Mouse (Mus musculus): ENCODE results near the gene Odc1. TPM values are rescaled to one million over a fixed set of nuclear protein-coding genes. Genes with fewer than 3 reads are reported as not detected.
"Not testable (repeated sequence)": the region's sequence is repeated elsewhere in the genome, so short reads cannot be mapped to it uniquely, and the experiment has no call there.

The Odc1 gene
- polyA plus RNA-seq, 1 experiment from 2014 or later = 385 TPM

GRCm38 (mm10) chr12:17536222-17536621 lies 8.4 kb upstream of the Odc1 start:
- 93% methylated on average over 3 of the region's 3 CpGs for WGBS
- Histone ChIP-seq H3K4me3 (no peak overlapping the region), H3K4me1 (no peaks in the 10 kb centered on the region), H3K27me3 (ENCODE audit: poor library complexity, severe bottlenecking) (no peaks in the 10 kb centered on the region), H3K36me3 (replicated peaks) (no peaks in the 10 kb centered on the region), H3K27ac (no peak overlapping the region), H3K9me3 (no peaks in the 10 kb centered on the region)
- no peak for DNase-seq (ENCODE audit: extremely low spot score, low spot score)

DNA sequence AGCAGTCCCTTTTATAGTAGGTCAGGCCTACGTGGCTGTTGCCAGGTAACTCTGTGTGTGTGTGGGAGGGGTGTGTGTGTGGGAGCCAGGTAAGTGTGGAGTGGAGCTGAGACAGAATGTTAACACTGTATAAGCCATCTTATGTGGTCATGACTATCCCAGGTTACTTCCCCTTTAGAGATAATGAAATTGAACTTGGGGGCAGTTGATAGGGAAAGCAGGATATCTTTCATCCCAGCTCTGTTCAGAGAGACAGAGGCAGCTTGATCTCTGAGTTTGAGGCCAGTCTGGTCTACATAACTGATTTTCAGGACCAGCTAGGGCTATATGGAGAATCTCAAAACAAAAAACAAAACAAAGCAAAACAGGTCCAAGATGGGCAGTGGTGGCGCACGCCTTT lies 7.4 kb upstream of the Odc1 start:
- Histone ChIP-seq H3K36me3 (replicated peaks) (no peaks in the 10 kb centered on the region), H3K27me3 (ENCODE audit: poor library complexity, severe bottlenecking) (no peaks in the 10 kb centered on the region), H3K4me3 (no peak overlapping the region), H3K4me1 (no peaks in the 10 kb centered on the region), H3K9me3 (no peaks in the 10 kb centered on the region), H3K27ac (no peak overlapping the region)
- no peak for DNase-seq (ENCODE audit: extremely low spot score, low spot score)
- 86% methylated on average over 3 of the region's 3 CpGs for WGBS

DNA sequence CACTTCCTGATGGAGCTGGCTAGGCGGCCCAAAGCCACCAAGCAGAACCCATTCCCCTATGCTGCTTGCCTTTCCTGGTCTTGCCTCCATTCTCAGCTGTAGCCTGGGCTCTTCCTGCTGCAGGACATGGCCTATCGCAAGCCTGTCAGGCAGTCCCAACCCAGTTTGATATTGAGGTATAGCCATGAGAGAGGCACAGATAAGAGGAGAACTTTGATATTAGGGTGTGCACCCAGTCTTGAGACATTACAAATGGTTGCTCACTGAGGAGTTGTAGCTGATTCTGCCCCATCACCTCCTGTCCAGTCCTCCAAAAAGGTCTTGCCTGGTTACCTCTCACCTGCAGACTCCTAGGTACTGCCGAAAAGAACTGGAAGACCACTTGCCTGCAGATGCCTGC lies 6.5 kb upstream of the Odc1 start:
- WGBS = 84% methylated on average over 3 of the region's 3 CpGs
- no peaks in the 10 kb centered on the region for H3K27me3 ChIP-seq (ENCODE audit: poor library complexity, severe bottlenecking)
- no peaks in the 10 kb centered on the region for H3K9me3 ChIP-seq
- H3K27ac ChIP-seq = no peak overlapping the region
- no peaks in the 10 kb centered on the region for H3K36me3 ChIP-seq (replicated peaks)
- H3K4me3 ChIP-seq = no peak overlapping the region
- no peak for DNase-seq (ENCODE audit: extremely low spot score, low spot score)
- H3K4me1 ChIP-seq = no peaks in the 10 kb centered on the region

- H3K36me3 ChIP-seq (replicated peaks) = no peaks in the 10 kb centered on the region
- H3K27ac ChIP-seq = no peak overlapping the region
- DNase-seq (ENCODE audit: extremely low spot score, low spot score) = no peak
- H3K27me3 ChIP-seq (ENCODE audit: poor library complexity, severe bottlenecking) = no peaks in the 10 kb centered on the region
- peaks cover 5% of the 10 kb centered on the region; the same call in 1 of the 2 replicates for H3K4me1 ChIP-seq
- H3K4me3 ChIP-seq = no peak overlapping the region
- no peaks in the 10 kb centered on the region for H3K9me3 ChIP-seq
- WGBS = 65% methylated on average over 6 of the region's 6 CpGs
Observed at GRCm38 (mm10) chr12:17539041-17539440, 5.6 kb upstream of the Odc1 start.

DNA sequence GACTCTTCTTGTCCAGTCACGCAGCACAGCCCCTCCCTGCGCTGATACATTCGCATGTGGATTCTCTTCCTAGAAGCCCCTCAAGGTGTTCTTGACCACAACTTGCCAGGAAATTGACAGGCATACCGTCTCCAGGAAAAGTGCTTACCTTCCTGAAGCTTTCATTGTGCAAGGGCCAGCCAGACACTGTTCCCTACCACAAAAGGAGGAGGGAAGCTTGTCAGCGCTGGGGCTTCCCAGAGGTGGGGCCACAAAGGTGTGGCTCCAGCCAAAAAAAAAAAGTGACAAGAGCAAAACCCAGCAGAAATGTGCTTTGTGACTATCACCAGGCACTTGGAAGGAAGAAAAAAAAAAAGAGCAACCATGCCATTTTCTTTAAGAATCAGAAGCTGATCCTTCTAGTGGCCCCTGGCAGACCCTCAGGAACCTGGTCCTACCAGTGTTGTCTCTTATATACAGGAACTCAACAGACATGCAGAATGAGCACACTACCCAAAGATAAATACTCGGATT lies 4.5 kb upstream of the Odc1 start:
- DNase-seq (ENCODE audit: extremely low spot score, low spot score) = no peak
- H3K36me3 ChIP-seq (replicated peaks) = no peaks in the 10 kb centered on the region
- H3K27ac ChIP-seq = no peak overlapping the region
- H3K4me1 ChIP-seq = peaks cover 7% of the 10 kb centered on the region; the same call in 1 of the 2 replicates
- H3K9me3 ChIP-seq = no peaks in the 10 kb centered on the region
- 87% methylated on average over 6 of the region's 6 CpGs for WGBS
- H3K27me3 ChIP-seq (ENCODE audit: poor library complexity, severe bottlenecking) = no peaks in the 10 kb centered on the region
- H3K4me3 ChIP-seq = no peak overlapping the region

DNA sequence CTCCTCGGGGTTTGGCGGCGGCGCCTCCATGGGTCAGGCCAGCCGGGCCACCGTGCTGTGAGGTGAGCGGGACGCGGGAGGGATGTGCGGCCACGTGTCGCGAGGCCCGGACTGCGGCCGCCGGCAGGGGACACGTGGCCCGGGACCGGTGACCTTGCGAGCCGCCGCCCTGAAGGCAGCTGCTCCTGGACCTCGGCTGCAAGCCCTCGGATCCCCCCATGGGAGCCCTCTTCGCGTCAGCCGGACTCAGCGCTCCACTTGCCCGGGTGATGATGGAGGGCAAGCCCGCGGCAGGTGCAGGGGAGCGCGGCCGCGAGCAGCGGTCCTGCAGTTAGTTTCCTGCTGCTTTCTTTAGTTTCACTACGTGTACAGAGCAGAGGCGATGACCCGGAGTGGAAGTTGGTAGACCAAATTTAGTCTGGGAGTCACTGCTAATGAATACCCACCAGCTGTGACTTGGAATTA lies 545 bp downstream of the Odc1 start:
- peaks cover 24% of the 10 kb centered on the region for H3K4me1 ChIP-seq
- H3K9me3 ChIP-seq = no peaks in the 10 kb centered on the region
- no peaks in the 10 kb centered on the region for H3K27me3 ChIP-seq (ENCODE audit: poor library complexity, severe bottlenecking)
- peaks cover 36% of the 10 kb centered on the region for H3K36me3 ChIP-seq (replicated peaks)
- peak overlapping the region; percentile 96 for H3K4me3 ChIP-seq
- H3K27ac ChIP-seq = peak overlapping the region; percentile 99
- peak; percentile 72 for DNase-seq (ENCODE audit: extremely low spot score, low spot score)
- WGBS = 0% methylated on average over 37 of the region's 40 CpGs

GRCm38 (mm10) chr12:17545884-17546283 lies 1.3 kb downstream of the Odc1 start:
- Histone ChIP-seq H3K36me3 (replicated peaks) (peaks cover 41% of the 10 kb centered on the region), H3K4me1 (peaks cover 24% of the 10 kb centered on the region), H3K27ac (peak overlapping the region; percentile 99), H3K9me3 (no peaks in the 10 kb centered on the region), H3K4me3 (peak overlapping the region; percentile 96), H3K27me3 (ENCODE audit: poor library complexity, severe bottlenecking) (no peaks in the 10 kb centered on the region)
- no peak for DNase-seq (ENCODE audit: extremely low spot score, low spot score)
- 9% methylated on average over 8 of the region's 8 CpGs for WGBS

GRCm38 (mm10) chr12:17547552-17547951 lies 3.0 kb downstream of the Odc1 start:
- H3K27ac ChIP-seq; H3K27me3 ChIP-seq (ENCODE audit: poor library complexity, severe bottlenecking); H3K9me3 ChIP-seq; DNase-seq (ENCODE audit: extremely low spot score, low spot score): not testable (repeated sequence)
- peaks cover 24% of the 10 kb centered on the region for H3K4me1 ChIP-seq
- H3K36me3 ChIP-seq (replicated peaks) = peaks cover 55% of the 10 kb centered on the region
- H3K4me3 ChIP-seq = peak overlapping the region; percentile 96
- 96% methylated on average over 9 of the region's 9 CpGs for WGBS

GRCm38 (mm10) chr12:17548505-17548904 lies 3.9 kb downstream of the Odc1 start:
- H3K9me3 ChIP-seq = no peaks in the 10 kb centered on the region
- no peak for DNase-seq (ENCODE audit: extremely low spot score, low spot score)
- no peak overlapping the region for H3K4me3 ChIP-seq
- peaks cover 24% of the 10 kb centered on the region for H3K4me1 ChIP-seq
- peaks cover 60% of the 10 kb centered on the region for H3K36me3 ChIP-seq (replicated peaks)
- H3K27me3 ChIP-seq (ENCODE audit: poor library complexity, severe bottlenecking) = no peaks in the 10 kb centered on the region
- H3K27ac ChIP-seq = no peak overlapping the region
- WGBS = 88% methylated on average over 5 of the region's 5 CpGs

DNA sequence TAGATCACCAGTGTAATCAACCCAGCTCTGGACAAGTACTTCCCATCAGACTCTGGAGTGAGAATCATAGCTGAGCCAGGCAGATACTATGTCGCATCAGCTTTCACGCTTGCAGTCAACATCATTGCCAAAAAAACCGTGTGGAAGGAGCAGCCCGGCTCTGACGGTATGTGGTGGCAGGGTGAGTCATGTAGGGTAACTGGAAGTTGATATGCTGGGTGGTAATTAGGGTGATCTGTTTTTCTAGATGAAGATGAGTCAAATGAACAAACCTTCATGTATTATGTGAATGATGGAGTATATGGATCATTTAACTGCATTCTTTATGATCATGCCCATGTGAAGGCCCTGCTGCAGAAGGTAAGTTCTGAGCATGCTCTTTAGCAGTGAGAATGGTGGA lies 4.8 kb downstream of the Odc1 start:
- Histone ChIP-seq H3K4me1 (peaks cover 19% of the 10 kb centered on the region), H3K36me3 (replicated peaks) (peaks cover 60% of the 10 kb centered on the region)
- H3K4me3 ChIP-seq; H3K9me3 ChIP-seq; H3K27me3 ChIP-seq (ENCODE audit: poor library complexity, severe bottlenecking); H3K27ac ChIP-seq; DNase-seq (ENCODE audit: extremely low spot score, low spot score): not testable (repeated sequence)
- WGBS = 92% methylated on average over 5 of the region's 5 CpGs

DNA sequence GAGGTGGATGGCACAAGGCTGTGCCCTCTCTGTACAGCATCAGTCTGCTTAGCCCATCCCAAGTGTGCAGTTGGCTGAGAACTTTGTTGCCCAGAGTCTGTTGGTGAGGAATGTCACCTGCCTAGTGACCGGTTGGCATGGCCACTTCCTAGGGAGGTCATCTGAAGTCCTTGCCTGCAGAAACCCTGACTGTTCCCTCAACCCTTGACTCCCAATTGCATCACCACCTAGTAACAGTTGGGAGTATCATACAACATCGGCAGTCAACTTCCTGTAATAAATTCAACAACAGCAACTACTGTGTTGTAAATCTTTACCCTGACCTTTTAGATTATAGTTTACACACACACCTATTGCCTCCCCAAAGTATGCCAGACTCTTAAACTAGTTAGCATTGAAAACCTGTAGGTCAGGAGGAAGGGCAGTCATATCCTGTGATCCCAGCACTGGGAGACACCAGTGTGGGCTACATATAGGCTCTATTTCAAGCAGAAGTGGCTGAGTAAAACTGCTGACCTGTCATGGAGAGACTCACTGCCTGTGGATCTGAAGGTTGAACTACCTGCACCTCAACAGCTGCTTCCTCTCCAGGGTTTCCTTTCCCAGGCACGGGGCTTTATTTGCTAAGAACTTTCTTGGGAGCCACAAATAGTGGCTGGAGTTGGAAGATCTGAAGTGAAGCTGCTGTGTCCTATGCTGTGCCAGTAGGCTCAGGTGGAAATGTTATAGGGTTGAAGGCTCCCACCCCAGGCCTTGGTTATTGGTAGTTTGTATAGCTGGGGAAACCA lies 6.8 kb downstream of the Odc1 start:
- Histone ChIP-seq H3K27me3 (ENCODE audit: poor library complexity, severe bottlenecking) (no peaks in the 10 kb centered on the region; the same call in 1 of the 2 replicates), H3K4me1 (peaks cover 18% of the 10 kb centered on the region), H3K4me3 (no peak overlapping the region), H3K36me3 (replicated peaks) (peaks cover 60% of the 10 kb centered on the region), H3K27ac (no peak overlapping the region), H3K9me3 (no peaks in the 10 kb centered on the region)
- WGBS = 74% methylated on average over 3 of the region's 3 CpGs
- no peak for DNase-seq (ENCODE audit: extremely low spot score, low spot score)

- Histone ChIP-seq H3K27ac (no peak overlapping the region), H3K4me3 (no peak overlapping the region), H3K27me3 (ENCODE audit: poor library complexity, severe bottlenecking) (no peaks in the 10 kb centered on the region; the same call in 1 of the 2 replicates), H3K9me3 (no peaks in the 10 kb centered on the region), H3K36me3 (replicated peaks) (peaks cover 51% of the 10 kb centered on the region), H3K4me1 (peaks cover 18% of the 10 kb centered on the region)
- DNase-seq (ENCODE audit: extremely low spot score, low spot score) = no peak
- 78% methylated on average over 3 of the region's 3 CpGs for WGBS
Observed at GRCm38 (mm10) chr12:17552420-17552819, 7.8 kb downstream of the Odc1 start.

- no peak for DNase-seq (ENCODE audit: extremely low spot score, low spot score)
- peaks cover 22% of the 10 kb centered on the region for H3K4me1 ChIP-seq
- WGBS = 87% methylated on average over 2 of the region's 2 CpGs
Observed at GRCm38 (mm10) chr12:17552949-17553348, 8.4 kb downstream of the Odc1 start.

More at GRCm38 (mm10) chr12:17552949-17553348, 8.4 kb downstream of the Odc1 start:
- Histone ChIP-seq H3K27me3 (ENCODE audit: poor library complexity, severe bottlenecking) (no peaks in the 10 kb centered on the region; the same call in 1 of the 2 replicates), H3K27ac (no peak overlapping the region), H3K9me3 (no peaks in the 10 kb centered on the region), H3K36me3 (replicated peaks) (peaks cover 46% of the 10 kb centered on the region), H3K4me3 (no peak overlapping the region)
